Mouse (Mus musculus) ES-CJ7 (cell line): ENCODE data around the gene Trpt1.
"Not testable (repeated sequence)": the region's sequence is repeated elsewhere in the genome, so short reads cannot be mapped to it uniquely, and the experiment has no call there.

Experiments
- DNase-seq: peaks from one replicate; pipeline ENCODE4 v3.0.0; 2011; ENCODE audit warnings: low read depth, low spot score

Gene Trpt1

DNA sequence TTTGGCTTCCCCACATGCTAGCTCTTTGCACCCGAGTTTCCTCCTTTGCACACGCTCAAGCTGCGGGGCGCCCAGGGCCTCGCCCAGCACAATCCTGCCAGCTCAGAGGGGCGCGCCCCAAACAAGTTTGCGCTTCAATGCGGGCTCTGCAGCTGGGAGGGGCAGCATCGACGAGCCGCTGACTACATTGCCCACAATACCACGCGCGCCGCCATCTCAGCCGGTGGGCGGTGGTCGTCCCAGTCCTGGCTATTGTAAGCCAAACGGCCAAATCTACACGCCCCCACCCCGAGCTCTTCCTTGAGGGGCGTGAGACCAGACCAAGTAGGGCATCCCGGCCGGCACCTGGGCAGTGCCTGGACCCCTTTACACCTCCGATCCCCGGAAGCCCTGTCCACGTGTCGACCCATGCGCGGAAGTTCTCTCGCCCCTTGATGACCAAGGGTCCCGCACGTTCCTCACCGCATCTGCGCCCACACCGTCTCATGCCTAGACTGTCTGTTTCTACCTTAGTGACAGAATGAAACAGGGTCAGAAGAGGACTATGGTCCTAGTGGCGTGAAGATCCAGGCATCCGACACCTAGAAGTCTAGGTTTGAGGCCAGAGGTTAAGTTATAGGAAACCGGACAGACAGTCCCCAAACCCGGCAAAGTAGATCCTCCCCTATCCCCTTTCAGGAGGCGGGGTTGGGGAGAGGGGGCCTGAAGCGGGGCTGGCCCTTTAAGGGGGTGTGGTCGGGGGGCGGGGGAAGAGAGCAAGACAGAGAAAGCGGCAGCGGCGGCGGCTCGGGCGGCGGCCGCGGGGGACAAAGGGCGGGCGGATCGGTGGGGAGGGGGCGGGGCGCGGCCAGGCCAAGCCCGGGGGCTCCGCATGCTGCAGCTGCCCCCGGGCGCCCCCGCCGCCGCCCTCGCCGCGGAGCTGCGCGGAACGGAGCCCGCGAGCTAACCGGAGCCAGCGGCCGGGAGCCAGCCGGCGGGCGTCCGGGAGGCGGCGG lies 21.4 kb upstream of the Trpt1 start, which contains the start of gene Ppp1r14b:
TSS of gene Ppp1r14b (plus strand) at position 758 of the 995 bp plus-strand sequence.
- DNase-seq, result peak; percentile 91

DNA sequence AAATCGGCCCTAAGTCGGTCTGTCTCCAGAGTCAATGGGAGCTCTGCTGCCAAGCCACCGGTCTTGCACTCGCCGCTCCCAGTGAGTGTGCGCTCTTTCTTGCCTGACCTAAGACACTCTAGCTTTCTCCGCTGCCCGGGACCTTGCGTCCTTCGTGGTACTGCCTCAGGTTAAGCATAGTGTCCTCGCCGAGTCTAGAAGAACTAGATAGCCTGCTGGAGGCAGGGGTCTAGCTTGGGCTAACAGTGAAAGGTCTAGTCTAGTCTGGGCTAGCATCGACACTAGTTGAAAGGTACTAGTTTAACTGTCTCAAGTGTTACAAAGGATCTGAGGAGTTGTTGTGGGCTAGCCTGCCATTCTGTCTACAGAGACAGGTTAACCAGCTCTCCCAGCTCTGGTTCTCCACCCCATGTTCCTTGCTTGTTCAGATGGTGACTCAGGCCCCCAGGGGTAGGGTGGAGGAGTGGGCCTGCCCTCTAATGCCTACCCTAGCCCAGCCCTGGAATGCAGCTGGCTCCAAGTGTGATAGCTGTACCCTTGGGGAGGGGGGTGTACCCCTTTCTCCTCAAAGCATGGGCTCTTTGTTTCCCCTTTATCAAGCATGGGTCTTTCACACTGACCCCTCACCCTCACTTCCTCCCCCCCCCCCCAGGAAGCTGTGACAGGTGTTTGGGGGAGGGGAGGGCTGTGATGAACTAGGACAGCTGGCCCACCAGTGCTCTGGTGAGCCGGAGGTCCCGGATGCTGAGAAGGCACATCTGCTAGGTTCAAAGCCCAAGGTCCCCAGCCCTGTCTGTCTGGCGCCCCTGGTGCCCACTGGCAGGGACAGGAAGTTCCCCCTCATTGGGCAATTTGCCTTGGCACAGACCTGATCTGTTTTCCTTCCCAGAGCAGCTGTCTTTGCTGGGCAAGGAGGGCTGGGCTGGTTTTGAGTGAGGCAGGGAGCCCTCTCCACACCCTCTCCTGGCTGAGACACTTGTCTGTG lies 20.1 kb upstream of the Trpt1 start, which contains the start of gene Plcb3:
TSS of gene Plcb3 (minus strand) at position 934 of the 985 bp plus-strand sequence.
- peak; percentile 57 for DNase-seq

DNA sequence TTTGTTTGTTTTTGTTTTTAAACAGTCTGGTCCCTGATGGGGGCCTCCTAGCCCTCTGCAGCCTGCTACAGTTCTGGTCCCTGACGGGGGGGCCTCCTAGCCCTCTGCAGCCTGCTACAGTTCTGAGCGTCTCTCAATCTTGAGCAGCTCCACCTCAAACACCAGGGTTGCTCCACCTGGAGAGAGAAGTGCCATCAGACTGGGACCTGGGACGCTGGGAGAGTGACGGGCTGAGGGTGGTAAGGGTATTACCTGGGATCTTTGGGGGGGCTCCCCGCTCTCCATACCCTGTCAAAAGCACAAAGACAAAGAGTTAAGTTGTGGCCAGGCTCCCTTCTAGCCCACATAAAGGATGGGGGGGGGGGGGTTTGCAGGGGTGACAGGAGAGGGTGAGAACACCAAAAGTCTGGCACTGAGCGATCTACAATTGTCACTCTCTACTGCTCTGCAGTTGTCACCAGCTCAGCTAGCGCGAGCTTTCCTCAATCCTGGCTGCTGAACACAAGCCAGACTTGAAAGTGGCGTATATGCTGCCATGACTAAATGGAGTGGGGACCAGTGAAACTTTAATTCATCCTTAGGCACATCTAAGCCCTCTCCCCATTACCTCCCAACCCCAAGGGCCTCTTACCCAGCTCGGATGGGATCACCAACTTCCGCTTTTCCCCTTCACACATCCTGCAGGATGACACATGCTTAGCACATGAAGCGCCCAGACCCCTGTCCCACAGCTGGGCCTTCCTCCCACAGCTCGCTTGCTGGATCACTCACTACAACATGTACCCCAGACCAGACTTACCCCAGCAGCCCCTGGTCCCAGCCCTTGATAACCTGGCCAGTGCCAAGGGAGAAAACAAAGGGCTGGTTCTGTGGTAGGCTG lies 17.9 kb upstream of the Trpt1 start:
- DNase-seq, result no peak

DNA sequence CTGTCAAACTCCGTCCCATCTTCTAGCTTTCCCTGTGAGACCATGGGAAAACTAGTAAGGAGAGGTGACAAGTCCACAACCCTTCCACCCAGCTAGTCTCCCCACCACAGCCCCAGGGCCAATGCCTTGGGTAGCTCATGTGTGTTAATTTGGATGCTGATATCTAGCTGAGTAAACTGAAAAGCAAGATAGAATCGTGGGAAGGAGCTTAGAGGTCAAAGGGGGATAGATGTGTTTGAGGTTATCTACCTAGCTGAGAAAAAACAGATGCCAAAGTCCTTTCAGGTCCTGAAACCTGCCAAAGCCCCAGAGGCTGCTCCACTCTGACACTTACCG lies 17.3 kb upstream of the Trpt1 start:
- DNase-seq, result no peak

DNA sequence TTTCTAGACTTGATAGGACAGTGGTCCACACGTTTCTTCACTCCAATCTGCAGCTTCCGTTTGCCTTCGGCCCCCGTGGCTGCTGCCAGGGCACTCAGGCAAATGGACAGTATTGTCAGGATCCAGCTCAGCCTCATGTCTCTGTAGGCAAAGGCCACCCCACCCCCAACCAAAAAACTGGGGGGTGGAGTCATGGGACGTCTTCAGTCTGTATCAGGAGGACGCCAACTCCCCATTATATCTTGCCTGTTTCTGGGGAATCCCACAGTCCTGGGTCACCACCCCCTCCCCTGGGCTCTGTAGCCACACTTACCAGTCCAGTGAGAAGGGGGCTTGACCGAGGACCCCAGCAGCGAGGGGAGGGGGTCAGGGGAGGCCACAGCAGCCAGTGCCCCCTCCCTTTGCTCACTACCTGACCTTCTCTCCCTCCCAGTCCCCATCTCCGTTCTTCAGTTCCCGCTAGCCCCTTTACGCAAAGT lies 16.9 kb upstream of the Trpt1 start:
- peak; percentile 49 for DNase-seq

DNA sequence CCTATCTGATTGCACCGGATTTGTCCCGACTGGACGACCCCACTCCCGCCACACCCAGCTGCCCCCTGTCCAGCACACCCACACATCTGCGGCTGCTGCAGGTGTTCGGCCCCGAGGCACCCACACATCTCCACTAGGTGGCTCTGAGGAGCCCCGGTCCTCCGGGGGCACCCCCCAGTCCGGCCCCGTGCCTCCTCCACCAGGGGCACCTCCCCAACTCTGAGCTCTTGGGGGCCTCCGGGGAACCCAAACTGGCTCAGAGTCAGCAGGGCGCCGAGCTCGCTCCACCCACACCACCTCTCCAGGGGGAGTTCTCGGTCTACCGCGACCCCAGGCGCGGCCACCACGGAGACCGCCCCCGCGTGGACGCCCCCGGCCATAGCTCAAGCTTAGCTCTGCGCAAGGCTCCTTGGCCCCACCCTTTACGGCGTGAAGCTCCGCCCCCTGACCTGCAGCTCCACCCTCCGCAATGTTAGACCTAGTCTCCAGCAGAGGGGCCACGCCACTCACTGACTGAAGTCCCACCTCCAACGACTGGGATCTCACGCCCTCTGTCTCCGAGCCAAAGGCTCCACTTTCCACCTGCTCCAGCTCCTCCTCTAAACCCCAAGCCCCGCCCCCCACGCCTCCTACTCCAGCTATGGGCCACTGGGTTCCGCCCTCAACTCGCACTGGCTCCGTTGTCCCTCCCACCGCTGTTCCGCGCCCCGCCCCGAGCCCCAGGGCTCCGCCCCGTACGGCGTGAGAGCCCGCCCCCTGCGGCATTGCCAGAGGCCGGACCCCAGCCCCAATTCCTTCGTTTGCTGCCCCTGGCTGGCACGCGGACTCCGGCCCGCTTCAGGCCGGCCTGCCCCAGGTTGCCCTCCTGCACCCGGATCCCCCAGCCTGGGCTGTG lies 16.2 kb upstream of the Trpt1 start:
- peak; percentile 100 for DNase-seq

DNA sequence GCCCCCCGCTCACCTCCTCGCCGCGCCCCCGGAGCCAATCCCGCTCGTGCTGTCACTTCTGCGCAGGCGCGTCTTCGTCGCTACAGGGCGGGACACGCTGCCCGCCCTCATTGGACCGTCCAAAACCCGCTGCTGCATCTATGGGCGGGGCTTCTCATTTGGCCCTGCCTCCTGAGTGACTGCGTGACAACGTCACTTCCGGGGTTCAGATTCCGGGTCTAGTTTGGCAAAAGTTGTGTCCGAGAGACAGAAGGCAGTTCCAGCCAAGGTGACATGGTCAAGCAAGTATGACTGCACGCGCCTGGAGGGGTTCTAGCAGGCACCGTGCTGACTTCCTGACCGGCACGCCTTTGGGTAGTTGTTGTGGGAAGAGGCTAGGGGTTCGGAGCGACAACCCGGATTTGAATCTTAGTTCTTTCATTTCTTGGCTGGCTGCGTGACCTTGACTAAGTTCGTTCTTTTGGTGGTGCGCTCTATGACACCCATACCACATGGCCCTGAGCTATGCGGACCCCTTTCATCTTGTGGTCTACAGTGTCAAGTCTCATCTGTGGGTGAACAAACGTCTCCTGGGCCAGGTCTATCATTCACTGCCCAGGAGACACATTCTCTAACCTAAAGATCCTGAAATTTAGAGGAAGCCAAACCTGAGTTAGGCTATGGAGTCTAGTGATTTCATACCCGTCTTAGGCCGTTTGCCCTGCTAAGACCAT lies 15.4 kb upstream of the Trpt1 start, which contains the start of gene Fkbp2:
TSS of gene Fkbp2 (minus strand) at position 121 of the 713 bp plus-strand sequence.
- peak; percentile 99 for DNase-seq

DNA sequence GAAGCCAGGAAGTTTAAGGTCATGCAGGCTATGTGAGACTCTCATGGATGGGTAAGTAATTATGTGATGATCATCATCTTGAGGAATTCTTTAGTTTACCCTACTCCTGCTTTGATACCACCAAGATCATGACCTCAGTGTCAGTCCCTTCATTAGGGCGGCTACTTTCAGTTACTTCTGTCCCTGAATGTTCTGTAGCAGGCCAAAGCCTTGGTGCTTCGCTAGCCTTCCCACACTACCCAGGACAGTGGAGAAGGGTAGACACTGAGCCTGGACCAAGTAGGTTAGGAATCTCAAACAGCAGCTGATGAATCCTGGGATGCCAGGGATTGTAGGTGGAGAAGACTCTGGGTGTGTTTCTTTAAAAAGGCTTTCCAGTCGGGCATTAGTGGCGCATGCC lies 14.5 kb upstream of the Trpt1 start:
- no peak for DNase-seq

DNA sequence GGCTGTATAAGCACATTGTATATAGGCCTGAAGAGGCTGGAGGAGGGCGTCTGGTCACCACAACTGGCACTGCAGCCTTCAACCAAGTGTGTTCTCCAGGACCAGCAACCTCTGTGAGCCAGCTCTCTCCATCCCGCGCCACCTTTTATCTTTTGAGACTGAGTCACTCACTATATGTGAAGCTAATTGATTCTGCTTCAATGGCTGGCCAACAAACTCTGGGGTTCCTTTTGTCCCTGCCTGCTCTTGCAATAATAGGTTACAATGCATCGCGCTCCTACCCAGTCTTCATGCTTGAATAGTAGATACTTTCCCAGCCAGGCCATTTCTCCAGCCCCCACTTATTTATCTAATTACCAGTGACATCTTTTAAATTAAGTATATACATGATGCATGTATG lies 12.3 kb upstream of the Trpt1 start:
- no peak for DNase-seq

DNA sequence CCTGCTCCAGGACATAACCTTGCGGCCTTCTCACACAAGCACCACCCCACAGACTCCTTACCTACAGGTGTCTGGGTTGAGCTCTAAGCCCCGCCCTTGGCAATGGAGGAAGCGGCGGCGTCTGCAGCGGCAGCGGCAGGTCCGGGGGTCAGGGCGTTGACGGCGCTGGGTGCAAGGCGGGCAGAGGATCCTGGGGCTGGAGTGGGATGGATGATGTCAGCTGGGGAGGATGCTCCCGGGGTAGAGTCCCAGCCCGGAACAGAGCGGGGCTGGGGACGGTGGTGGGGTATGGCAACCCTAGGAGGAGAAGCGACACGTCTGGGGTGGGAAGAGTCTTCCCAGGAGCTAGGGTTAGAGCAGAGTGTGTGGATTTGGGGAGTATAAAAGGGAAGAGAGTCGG lies 10.6 kb upstream of the Trpt1 start:
- peak; percentile 45 for DNase-seq

DNA sequence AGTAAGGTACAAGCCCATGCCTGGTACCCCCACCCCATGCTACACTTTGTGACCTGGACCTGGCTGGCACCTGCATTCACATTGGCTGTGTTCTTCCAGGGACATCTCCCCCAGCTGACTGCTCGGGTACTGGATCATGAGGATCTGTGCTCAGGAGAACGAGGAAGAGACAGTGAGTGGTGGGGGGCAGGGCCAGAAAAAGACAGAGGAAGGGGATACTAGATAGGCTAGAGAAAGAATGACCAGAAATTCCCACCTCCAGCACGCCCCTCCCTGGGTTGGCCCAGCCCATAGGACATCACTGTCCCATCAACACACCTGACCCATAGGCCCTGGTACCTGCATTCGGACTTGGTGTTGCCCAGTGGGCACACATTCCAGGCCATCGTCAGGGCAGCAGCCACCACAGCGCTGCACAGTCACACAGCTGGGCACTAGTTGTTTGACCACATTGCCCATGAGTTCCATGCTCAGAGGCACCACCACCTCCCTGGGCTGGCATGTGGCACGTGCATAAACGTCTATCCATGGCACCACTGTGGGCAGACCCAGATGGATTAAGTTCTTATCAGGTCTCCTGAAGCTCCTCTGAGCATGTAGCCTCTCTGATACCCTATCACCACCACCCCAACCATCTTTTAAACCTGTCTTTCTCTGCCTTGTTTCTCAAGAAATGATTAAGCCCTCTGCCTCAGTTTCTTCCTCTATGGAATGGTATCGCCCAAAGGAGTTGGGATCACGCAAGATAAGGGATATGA lies 9.8 kb upstream of the Trpt1 start:
- DNase-seq, result no peak

DNA sequence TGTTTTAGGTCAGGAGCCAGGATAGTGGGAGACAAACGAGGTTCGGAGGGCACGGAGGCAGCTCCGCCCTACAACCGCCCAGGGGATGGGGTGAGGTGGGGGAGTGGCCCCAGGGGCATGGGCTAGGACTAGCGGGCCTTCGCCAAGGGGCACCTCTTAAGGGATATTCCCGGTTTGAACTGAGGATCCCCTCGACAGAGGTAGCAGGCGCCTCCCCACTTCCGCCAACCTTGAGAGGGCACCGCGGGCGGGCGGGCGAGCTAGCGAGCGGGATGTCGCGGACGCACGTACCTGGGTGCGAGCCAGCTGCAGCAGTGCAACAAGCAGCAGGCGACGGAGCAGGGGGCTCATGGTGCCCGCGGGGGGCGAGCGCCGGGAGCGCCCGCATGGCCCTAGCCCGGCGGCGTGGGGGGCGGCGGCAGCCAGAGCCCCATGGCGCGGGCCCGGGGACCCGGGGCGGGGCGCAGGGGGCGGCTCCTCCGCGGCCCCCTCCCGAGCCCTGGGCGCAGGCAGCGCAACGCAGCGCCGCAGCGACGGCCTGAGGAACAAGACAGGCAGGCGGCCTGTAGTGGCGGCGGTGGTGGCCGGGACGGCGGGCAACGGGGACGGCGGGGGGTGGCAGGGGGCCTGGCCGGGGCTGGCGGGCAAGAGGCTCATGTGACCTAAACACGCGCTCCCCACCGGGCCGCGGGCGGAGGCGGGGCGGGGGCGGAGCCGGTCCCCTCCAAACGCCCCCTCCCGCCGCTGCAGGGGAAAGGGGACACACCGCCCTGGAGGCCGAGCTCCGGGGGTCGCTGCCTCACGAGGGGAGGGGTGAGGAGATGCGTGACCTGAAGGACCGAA lies 8.6 kb upstream of the Trpt1 start, which contains the start of gene Vegfb:
TSS of gene Vegfb (minus strand) at position 591 of the 843 bp plus-strand sequence.
- no peak for DNase-seq

DNA sequence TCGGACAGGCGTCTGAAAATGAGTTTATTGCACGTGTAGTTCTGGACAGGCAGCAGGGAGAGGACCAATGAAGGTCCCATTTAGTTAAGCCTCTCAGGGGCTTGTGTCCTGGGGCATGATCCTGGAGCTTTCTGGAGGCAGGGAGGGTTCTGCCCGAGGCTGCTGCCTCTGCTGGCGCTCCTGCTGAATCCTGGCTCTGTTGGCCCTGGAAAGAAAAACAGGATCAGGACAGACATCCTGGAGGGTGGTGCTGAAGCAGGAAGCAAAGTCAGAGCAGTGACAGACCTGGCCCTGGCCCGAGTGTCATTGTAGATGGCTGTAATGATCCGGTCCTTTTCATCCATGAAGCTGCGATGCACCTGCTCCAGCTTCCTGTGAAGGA lies 8.0 kb upstream of the Trpt1 start:
- DNase-seq, result no peak

DNA sequence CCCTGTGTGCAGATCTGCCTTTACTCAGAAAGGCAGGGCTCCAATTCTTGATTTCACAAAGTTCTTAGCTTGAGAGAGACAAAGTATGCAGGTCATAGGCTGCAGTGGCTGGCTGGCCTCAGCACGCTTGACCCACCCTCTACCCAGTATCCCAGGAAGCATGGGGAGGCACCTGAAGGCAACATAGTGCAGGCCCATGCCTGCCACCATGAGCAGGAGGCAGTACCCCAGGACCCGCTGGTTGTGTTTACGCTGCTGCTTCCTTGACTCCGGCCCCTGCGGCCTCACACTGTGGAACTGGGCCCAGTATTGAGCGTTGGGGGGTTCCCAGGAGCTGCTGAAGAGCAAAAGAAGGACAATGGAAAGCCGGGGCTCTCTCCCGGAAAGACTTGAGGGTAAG lies 6.7 kb upstream of the Trpt1 start:
- no peak for DNase-seq

DNA sequence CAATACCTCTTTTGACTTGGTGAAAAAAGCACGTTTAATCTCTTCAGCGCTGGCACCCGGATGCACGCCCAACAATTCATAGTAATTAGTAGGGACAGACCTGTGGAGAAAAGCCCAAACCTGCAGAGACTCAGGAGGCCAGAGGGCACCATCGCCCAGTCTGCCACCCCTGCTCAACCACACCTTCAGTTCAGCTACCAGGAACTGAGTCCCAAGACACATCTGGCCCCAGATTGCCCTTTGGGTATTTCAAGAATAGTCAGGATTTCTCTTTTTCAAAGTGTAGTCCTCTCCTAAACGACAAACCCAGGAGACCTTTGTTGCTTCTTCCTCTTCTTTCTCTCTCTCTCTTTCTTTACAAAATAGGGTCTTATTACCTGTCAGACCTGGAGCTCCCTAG lies 5.2 kb upstream of the Trpt1 start:
- DNase-seq, result no peak

DNA sequence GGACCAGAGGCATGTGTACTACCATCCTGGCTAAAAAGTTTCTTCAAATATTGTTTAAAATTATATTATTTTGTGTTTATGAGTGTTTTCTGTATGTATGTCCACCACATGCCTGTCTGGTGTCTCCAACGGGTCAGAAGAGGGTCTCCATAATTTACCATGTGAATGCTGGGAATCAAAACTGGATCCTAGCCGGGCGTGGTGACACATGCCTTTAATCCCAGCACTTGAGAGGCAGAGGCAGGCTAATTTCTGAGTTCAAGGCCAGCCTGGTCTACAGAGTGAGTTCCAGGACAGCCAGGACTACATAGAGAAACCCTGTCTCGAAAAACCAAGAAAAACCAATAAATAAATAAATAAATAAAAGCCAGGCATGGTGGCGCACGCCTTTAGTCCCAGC lies 4.8 kb upstream of the Trpt1 start:
- not testable (repeated sequence) for DNase-seq
